Mouse (Mus musculus) brain, adult 2 months (tissue): ENCODE measurements around the gene Nepro.

Source experiments
- DNase-seq: peaks from one replicate; pipeline ENCODE4 v3.0.0; 2011; ENCODE audit warnings: low read depth, low spot score

Gene Nepro

GRCm38 (mm10) chr16:44767506-44767905 lies 43.4 kb downstream of the Nepro start:
- no peak for DNase-seq

DNA sequence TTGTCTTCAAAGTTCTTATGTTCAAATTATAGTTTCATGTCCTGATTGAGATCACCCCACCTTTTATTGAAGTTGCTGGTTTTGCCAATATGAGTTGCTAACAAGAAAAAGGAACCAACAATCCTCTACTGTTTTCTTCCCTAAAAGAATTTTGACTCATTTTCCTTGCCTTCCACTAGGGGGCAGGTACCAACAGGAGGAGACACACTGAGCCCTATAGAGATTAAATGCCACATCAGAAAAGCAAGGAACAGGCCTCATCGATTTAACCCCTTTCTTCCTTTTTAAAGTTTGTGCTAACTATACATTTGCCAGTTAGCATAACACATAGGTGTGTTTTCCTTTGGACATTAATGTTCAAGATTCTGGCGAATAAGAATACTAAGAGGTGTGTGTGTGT lies 43.9 kb downstream of the Nepro start:
- DNase-seq = peak; percentile 55

DNA sequence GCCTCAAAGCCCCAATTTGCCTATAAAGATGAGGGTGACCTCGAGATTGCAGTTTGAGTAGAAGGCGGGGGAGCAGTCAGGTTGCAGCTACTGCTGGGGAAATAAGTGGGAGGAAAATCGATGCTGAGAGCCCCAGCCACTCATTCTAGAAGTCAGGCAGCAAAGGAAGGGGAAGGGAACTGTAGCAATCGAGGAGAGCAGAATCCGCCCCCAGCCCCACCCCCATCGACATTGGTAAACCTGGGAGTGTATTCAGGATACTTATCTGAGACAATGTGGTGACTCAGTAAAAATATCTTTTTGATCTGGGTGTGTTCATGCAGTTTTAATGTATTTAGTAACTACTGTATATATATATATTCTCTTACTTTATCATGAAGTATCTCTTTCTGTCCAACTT lies 48.5 kb downstream of the Nepro start:
- DNase-seq = no peak

DNA sequence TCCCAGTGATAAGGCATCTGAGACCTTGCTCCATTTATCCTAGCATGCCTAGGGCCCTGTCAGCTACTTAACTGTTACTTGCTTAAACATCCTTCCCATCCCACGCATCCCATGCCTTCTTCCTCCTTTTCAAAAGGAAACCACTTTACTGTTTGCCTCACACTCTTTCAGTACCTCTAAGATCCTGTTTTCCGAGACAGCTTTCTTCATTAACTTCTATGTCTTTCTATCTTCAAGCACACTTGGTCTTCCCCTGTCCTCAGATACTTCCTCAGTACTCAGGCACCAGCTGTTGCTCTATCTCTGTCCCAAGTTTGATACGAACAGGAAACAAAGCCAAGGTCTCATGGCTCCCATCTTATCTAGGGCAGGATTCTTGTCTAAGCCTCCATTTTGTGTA lies 49.6 kb downstream of the Nepro start:
- no peak for DNase-seq

- DNase-seq = no peak
These were observed 50.1 kb downstream of the Nepro start for GRCm38 (mm10) chr16:44774201-44774600.

GRCm38 (mm10) chr16:44778538-44779147 lies 54.5 kb downstream of the Nepro start:
- DNase-seq = peak; percentile 56

DNA sequence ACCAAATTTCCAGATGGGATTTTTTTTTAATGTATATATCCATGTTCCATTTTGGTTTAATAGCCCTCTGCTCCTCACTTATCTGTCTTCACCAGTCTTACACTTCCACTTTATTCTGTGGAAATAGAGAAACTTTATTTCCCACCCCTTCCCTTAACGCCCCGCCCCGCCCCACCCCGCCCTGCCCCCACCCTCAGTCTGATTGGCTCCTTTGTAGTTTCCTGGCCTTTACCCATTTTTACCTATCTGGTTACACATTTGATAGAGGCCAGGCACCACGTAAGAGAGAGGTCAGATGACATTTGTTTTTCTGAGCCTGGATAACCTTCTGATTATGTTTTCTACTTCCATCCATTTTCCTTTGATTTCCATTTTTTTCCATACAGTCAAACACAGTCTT lies 55.4 kb downstream of the Nepro start:
- DNase-seq = no peak

DNA sequence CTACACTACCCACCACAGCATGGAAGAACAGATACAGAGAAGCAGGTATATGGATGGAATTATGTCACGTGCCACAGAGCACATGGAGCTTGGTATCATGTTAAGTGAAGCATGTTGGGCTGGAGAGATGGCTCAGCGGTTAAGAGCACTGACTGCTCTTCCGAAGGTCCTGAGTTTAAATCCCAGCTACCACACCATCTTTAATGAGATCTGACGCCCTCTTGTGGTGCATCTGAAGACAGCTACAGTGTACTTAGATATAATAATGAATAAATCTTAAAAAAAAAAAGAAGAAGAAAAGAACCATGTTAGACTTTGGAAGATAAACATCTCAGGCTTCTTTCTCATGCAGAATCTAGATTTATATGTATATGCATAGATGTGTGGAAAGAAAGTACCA lies 56.6 kb downstream of the Nepro start:
- DNase-seq = no peak
